Mouse (Mus musculus) CD8-positive naive resting alpha-beta T cell, adult 2 months (primary cell): ENCODE data around the gene Serpinb9.
A peak's percentile ranks its signal among the peaks of the same experiment; 100 is the strongest.
"Not testable (repeated sequence)": the region's sequence is repeated elsewhere in the genome, so short reads cannot be mapped to it uniquely, and the experiment has no call there.

Experiments
- DNase-seq, 2 experiments: peaks; one replicate each; pipeline ENCODE4 v3.0.0; 2022; ENCODE audit warnings: low read depth in 2 of 2, low spot score in 2 of 2

Gene Serpinb9

DNA sequence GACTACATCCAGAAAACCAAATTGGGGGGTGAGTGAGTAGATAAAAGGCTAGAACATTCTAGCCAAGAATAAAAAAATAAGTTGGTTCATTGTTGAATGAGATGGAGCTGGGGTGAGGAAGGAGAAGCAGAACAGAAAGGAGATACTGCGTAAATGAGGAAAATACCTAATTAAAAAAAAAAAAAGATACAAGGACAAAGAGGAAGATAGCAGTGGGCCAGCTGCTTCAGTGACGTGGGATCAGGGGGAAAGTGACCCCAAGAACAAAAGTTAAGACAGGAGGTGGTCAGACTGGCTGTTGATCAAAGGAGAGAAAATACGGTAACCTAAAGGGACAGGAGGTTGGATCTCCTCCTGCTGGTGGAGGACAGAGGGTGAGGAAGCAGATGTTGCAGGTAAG lies at the start of gene Serpinb9:
Serpinb9 (plus strand) TSS at position 301 of the 400 bp plus-strand sequence.
- no peak for DNase-seq

DNA sequence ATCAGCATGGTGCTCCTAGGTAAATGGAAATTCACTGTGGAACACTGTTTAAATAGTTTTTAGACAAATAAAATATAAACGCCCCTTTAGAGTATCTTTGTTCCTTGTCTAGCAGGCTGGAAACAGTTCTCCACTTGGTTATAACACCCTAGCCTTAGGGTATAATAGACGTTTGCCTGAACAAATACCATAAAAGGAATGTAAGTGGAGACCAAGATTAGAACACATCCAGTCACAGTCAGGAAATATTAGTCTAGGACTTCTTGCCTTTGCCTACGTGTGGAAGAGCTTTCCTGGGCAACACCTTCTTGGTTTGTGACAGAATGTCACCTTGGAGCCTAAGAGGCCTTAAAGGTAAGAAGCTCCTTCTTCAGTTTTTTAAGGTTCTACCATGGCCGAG lies 46.5 kb upstream of the Serpinb9 start:
- DNase-seq = no peak

DNA sequence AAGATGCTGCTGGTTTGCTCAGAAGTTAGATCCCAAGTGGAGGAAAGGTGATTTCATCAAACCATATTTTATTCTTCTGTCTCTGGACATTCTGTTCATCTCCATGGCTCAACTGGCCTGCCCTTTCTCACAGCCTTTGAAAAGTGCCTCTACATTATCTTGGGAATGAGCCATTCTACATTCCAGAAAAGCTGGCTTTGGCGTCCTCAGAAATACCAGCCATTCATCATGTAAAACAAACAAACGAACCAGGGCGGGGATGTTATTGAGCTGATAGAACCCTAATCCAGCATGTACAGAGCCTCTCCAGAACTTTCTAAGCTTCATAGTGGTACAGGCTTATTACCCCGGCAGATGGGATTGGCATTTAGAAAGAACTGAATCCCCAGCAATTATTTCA lies 45.1 kb upstream of the Serpinb9 start:
- DNase-seq = no peak

DNA sequence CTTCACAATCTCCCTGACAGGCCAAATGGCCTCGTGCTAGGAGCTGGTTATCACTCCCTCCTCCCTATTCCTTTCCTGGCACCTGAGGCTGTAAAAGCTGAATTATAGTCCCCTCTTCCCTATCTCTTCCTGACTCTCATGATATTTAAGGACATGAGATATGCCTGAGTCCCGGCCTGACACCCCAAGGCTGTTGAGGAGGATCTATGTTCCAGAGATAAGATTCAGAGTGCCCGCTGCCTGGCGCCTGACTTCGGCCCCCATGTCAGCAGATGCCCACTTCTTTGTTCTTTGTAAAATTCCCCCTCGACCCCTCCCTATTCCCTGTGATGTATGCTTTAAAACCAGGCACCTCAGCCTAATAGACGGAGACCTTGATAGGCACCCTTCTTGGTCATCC lies 44.5 kb upstream of the Serpinb9 start:
- DNase-seq = not testable (repeated sequence)

DNA sequence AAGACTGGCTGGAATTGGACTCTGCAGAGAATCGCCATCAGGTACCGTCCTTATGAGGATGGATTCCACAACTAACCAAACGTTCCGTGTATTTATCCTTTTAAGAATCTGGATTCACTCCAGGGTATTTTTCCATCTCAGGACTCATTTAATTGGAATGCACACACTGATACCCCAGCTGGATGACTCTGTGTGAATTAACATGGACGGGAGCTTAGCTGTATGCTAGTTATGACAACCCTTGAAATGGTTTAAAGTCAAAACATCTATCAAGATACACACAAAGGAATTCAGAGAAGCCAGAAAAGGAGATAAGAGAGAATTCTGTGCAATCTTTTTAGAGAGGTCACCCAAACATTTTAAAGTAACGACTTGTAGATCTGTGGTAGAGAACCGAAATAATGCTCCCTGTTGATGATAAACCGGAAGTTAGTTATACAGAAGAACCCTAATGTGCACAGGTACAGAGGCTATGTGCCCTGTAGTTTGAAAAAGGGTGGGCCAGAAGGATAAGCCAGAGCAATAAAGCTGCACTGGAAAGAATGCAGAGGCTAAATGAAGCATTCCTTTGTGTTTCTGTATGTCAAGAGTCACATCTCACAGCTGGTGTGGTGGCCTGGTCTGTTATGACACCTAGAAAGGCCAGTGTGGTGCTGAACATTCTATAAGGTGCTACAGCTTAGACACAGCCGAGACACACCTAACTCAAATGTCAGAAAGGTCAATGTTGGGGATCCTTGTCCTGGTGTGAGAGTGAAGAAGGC lies 38.9 kb upstream of the Serpinb9 start:
- no peak for DNase-seq

DNA sequence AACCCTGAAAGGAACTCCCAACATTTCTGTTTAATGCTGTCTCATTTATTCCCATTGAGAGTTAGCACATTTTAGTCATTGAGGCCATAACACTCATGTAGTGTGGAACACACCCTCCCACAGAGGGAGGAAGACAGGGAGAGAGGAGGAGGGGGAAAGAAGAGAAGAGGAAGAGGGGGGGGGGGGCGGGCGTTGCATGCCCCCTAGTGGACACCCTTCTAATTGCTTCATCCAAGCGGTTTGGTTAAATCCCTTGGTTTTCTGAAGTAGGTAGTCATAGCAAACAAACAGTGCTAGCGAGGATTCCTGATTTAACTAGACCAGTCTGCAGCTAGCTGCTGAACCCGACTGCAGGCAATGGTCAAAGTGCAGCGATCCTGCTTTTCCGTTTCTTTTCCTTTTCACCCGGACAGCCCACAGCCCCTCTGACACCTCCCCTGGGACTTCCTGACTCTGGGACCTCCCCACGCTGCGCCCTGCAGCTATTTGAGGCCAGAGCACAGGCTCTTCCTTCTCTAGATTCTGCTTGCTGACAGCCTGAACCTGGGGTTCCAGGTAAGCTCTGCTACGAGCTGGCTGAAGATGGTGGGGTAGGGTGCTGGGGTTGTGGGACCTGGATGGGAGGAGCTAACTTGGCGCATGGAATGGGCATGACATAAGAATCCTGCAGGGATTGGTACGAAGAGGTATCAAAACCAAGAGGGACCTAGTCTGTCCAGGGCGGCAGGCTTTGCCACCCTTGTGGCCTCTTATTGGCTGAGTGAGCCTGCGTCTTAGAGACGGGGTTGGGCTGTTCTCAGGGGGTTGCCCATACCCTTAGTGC lies 37.9 kb upstream of the Serpinb9 start, which contains the start of gene Serpinb6b:
Serpinb6b (plus strand) TSS at position 221 of the 823 bp plus-strand sequence.
- peak; percentile 13 to 35 for DNase-seq

DNA sequence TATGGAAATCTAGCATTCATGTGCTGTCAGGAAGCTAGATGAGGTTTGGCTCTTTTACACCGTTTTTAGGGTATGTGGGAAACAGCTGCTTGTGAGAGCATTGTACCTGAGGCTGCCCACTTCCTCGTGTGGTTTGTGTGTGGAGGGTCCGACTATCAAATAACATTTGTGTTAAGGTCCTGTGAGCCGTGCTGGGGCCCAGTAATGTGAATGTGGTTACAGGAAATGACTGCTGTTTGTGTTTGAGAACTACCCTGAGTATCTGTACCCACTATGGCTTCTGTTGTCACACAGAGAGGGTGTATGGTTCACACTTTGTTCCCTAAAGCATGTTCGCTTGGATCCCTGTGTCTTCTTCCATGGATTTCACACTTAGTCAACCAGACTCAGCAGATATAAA lies 36.9 kb upstream of the Serpinb9 start:
- peak; percentile 7 to 9 for DNase-seq

DNA sequence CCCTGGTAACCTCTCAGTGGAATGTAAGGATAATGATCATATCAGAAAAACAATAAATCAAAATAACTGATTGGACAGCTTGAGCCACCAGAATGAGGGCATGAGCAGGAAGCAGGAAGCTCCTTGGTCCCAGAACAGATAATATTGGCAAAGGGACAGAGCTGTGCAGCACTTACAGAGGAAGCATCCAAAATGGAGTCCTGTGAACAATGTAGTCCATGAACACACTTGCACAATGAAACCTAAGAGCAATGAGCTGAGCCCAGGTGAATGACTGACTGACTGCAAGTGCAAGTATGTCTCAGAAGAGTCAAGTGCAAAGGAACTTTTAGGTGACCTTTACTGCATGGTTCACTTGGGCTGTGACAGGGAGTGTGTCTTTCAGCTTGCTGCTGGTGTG lies 35.8 kb upstream of the Serpinb9 start:
- DNase-seq = no peak

DNA sequence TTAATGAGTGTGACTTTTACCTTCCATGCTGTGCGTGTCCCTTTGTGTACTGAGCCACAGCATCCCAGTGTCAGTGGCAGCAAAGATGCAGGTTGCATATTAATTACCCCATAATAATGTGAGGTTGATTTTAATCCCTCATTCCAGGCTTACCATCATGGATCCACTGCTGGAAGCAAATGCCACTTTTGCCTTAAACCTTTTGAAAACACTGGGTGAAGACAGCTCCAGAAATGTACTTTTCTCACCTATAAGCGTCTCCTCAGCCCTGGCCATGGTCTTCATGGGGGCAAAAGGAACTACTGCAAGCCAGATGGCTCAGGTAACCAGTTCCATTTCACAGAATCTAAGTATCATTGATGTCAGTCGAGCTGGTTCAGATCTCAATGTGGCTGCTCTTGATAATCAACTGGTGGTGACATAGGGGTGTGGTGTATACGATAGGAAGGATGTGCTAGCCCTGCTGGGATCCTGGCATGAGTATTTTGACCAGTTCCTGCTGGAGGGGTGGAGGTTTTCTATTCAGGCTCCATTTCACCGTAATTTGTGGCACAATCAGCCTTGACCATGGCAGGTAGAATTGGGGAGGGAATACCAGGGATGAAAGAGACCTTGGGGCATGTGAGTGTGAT lies 34.6 kb upstream of the Serpinb9 start:
- DNase-seq = no peak

DNA sequence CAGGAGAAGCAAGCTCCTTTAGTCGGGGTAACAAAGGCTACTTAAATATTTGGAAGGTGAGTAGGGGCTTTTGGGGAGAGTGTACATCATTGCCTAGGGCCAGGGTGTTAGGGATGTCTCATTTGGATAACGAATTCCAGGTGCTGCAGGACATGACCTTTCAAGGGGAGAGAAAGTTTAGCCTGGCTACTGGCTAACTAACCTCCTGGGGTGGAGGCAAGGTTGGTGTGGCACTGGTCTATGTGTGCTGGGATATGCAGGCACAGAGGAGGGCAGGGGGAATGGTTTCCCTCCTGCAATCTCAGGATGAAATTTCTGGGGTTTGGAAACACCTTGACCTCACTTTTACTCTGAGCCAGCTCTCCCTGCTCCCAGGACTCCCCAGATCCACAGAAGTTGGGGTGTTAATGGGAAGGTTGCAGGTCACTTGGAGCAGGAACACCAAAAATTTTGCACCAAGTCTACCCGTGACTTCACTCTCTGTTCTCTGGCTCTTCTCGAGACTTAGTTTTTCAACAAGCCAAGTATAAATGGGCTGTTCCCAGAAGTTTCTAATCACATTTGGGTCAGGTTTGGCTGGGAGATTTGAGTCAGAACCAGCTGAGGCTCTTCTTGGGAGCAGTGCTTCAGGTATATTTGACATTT lies 33.9 kb upstream of the Serpinb9 start:
- DNase-seq = no peak

DNA sequence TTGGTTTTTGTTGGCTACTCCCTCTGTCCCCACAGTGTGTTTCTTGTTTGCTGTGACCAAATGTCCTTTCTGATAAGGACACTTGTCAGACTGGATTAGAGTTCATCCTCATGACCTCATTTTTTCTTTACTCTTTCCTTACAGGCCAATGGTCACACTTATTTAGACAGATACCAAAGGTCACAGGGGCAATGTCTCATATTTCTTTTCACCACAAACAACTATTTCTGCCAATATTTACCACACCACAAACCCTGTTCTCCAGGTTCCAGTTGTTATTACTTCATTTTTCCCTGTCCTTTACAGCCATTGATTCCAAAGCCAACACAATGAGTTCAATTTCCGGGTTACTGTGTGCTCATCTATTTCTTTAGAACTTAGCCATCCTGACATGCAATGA lies 33.4 kb upstream of the Serpinb9 start:
- no peak for DNase-seq

DNA sequence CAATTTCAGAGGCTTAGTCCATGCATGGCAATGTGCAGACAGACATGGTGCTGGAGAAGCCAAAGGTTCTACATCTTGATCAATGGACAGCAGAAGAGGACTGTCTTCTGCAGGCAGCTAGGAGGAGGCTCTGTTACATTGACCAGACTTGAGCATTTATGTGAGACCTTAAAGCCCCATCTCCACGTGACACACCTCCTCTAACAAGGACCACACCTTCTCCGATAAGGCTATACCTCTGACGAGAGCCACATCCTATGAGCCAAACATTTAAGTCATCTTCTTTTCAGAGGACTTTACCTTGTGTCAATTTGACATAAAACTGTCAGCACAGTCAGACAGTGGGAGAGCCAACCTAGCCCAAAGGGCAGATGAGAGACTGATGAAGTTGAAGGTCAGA lies 32.3 kb upstream of the Serpinb9 start:
- no peak for DNase-seq

DNA sequence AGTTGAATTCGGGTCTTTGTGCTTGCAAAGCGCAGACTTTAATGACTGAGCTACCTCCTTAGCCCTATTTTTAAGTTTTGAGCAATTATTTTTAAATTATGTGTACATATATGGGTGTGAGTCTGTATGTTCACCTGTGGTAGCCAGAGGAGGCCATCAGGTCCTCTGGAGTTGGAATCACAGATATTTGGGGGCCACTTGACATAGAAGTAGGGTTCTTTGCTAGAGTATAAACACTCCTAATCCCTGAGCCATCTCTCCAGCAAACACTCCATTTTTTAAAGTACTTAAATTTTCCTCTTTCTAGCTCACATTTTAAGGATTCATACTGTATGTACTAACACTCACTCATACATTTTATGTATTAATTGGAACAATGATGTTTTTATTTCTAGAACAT lies 28.8 kb upstream of the Serpinb9 start:
- no peak for DNase-seq

DNA sequence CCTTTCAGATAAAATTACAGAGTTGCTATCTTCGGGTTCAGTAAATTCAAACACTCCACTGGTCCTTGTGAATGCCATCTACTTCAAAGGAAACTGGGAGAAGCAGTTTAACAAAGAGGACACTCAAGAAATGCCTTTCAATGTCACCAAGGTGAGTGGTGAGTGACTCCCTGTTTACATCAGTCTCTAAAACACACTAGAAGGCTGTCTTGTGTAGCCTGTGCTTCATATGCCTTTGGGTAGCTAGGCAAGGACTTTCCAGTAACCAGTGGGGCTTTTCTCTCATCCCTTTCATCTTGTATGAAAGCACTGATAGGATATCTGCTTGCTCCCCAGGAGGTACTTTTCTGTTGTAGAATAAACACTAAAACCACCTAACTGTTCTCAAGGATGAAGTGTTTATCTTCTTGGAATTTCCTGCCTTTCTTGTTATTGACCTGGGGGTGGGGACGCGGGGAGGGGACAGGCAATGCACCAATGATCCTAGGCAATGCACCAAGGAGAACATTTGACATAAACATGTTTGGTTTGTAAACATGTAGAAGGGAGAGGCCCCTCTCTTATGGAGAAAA lies 28.1 kb upstream of the Serpinb9 start:
- no peak for DNase-seq

DNA sequence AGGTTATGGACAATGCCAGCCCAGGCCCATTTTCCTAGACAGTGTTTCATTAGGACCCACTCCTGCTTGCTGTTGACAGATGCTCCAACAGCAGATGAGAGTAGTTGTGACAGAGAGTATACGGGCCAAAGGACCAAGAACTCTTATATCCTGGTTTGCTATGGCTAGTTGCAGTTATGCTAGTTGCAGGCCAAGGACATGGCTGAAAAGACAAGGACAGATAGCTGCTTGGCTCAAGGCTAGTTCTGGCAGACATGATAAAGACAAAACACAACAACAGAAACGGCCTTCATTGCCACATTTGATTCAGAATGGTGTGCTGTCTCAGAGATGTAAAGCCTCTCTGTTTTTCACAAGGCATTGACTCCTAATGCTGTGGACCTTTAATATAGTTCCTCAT lies 27.3 kb upstream of the Serpinb9 start:
- no peak for DNase-seq

DNA sequence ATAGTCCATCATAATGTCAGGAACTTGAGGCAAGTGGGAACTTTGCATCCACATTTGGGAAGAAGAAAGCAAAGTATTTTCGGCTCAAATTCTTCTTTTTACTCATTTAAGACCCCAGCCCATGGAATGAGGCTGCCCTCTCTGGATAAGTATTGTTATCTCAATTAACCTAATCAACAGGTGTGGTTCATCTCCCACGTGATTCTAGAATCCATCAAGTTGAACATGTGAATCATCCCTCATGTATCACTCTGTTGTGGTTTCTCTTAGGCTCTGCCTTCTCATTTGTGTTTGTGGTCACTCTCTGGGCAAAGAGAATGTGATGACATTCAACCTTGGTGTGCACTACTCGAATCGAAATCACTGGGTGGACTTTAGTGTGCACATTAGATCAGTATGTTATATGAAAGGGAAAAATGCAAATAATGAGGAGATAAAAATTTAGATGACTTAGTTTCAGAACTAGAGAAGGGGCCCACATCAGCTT lies 20.5 kb upstream of the Serpinb9 start:
- DNase-seq = no peak

DNA sequence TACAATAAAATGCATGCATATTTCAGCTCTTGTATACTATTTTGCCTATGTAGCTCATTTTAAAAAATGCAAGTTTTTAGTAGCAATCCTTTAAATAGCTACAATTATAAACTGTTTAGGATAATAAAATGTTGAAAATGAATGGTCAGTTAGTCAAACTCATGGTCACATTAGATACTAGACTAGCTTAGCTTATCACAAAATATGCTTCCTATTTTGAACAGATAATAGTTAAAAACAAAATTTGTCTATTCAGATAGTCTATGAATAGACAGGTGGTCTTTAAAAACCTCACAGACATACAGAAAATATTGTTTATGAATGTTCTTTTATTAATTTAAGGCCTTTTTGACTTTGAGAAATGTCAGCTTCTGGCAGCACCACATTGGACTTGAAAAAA lies 16.8 kb upstream of the Serpinb9 start:
- no peak for DNase-seq

DNA sequence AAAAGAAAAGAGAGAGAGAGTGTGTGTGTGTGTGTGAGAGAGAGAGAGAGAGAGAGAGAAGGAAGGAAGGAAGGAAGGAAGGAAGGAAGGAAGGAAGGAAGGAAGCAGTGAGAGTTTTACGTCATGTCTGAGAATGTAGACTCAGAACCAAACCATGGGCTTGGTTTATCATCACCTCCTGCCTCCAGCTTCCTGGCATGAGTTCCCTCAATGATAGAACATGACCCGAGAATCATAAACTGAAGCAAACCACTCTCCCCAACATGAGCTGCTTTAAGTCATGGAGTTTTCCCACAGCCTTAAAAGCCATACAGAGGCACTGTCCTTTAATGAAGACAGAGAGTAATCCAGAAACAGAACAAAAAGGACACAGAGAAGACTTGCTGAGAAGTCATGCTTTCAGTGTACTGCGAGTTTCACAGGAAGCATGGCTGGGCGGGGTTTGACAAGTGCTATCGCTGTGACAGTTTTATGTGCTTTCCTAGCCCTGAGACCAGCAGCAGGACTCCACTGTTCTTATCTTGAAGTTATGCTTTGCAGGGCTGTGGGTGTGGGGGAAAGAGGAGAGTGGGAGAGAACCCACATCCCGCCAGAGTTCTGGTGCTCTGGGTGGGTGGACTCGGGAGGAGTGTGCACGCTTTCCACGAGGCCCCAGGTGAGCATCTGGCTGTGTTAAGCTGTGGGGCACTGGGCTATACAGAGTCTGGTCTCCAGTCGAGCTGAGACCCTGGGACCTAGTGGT lies 9.7 kb upstream of the Serpinb9 start:
- peak in 1 of 2 experiments; percentile 12 for DNase-seq

DNA sequence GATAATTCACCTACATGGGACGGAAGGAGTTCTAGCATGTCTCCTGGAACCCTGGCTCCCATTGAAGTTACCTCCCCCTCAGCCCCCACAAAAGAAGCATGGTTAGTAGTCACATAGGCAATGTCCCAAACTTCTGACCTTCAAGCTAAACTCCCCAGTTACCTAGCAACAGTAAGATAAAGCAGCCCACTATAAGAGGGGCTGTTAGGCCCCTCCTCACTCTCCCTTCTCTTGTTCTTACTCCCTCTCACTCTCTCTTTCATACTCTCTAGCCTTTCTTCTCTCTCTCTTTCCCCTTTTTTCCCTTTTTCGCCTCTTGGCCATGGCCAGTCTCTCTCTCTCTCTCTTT lies 9.2 kb upstream of the Serpinb9 start:
- DNase-seq = no peak

DNA sequence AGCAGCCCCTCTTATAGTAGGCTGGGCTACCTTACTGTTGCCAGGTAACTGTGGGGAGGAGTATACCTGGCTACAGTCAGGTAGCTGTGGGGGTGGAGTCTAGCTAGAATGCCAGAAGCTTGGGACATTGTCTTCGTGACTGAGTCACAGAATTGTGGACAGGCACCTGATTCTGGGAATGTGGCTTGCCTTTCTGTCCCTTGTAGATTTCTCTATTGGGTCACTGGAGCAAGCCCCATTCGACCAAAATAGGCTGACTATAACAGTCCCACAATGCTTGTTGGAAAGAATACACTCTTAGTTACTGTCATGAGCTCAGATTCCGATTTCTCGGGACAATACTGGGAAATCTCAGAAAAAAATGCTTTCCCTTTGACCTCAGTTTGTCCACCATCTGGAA lies 8.0 kb upstream of the Serpinb9 start:
- DNase-seq = no peak
